Mouse (Mus musculus) neural tube, embryonic 13.5 days (tissue): Measurements from ENCODE around the gene Gm5136. TPM values are rescaled to one million over a fixed set of nuclear protein-coding genes. Genes with fewer than 3 reads are reported as not detected.
A peak's percentile ranks its signal among the peaks of the same experiment; 100 is the strongest.

Experiments
- ATAC-seq: fragments of 200-750 bp; cut with Nextera tagmentation; 2 replicates; pipeline ENCODE4 v1.8.0; 2017; ENCODE audit warnings: low read depth, mild to moderate bottlenecking, moderate TSS enrichment, moderate library complexity
- H3K27ac ChIP-seq: fragments of 300-500 bp; sonication (generic); replicated peaks from 2 replicates; pipeline ENCODE4 v1.5.1; 2015; ENCODE audit warnings: moderate library complexity, mild to moderate bottlenecking, inconsistent platforms
- H3K27me3 ChIP-seq: fragments of 300-500 bp; sonication (generic); 2 replicates; pipeline ENCODE4 v1.6.1; 2015; ENCODE audit warnings: mild to moderate bottlenecking, inconsistent platforms
- H3K36me3 ChIP-seq: fragments of 300-500 bp; sonication (generic); 2 replicates; pipeline ENCODE4 v1.6.1; 2015; ENCODE audit warnings: mild to moderate bottlenecking, inconsistent platforms
- H3K4me1 ChIP-seq: fragments of 300-500 bp; sonication (generic); replicated peaks from 2 replicates; pipeline ENCODE4 v1.6.1; 2015; ENCODE audit warnings: inconsistent platforms
- H3K4me2 ChIP-seq: fragments of 300-500 bp; sonication (generic); 2 replicates; pipeline ENCODE4 v1.6.1; 2015; ENCODE audit warnings: inconsistent platforms, mild to moderate bottlenecking, moderate library complexity
- H3K4me3 ChIP-seq: fragments of 300-500 bp; sonication (generic); 2 replicates; pipeline ENCODE4 v1.5.1; 2015; ENCODE audit warnings: mild to moderate bottlenecking, inconsistent platforms
- H3K9ac ChIP-seq: fragments of 300-500 bp; sonication (generic); 2 replicates; pipeline ENCODE4 v1.6.1; 2015; ENCODE audit warnings: moderate library complexity, mild to moderate bottlenecking, inconsistent platforms
- H3K9me3 ChIP-seq: fragments of 300-500 bp; sonication (generic); 2 replicates; pipeline ENCODE4 v1.6.1; 2016; ENCODE audit warnings: inconsistent platforms
- WGBS: fragments of 180-500 bp; shearing (Covaris S2); methylation state at CpG from one replicate; pipeline ENCODE4 v1.1.7; 2015; 5-methylcytosine and 5-hydroxymethylcytosine counted together
- polyA plus RNA-seq: library from polyadenylated mRNA; unstranded; fragments of >200 nt; fragmentation: Nextera tagmentation; extraction: Ambion mirVana; gene quantifications from 2 replicates; pipeline ENCODE4 v1.2.1, GENCODE M21; 2015

Gene Gm5136
- polyA plus RNA-seq: 0.21 and 0.22 TPM in 2 replicates

DNA sequence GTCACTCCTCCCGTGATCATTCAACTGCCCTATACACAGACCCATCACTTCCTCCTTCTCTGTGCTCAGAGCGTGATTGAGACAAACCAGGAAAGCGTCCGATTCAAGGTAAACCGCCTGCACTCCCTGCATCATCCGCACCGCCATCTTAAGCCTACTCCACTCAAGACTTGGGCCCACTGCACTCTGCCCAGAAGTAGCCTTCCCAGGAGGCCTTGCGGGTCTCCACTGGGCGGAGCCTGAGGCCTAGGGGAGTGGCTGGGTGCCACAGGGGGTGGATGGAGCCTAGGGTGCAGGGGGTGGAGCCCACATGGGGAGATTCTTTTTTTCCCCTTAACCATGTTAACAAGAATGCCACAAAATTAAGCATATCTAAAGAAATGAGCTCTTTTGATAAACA lies at the start of gene Gm5136:
Gene Gm5136 (minus strand): TSS at position 215 of the 400 bp plus-strand sequence.
- Histone ChIP-seq H3K27me3 (no peaks in the 10 kb centered on the region), H3K9ac (no peak within 1 kb of the TSS), H3K36me3 (no peaks in the 10 kb centered on the region), H3K27ac (no peak within 1 kb of the TSS), H3K4me2 (no peak within 1 kb of the TSS), H3K4me1 (peaks cover 15% of the 10 kb centered on the region), H3K4me3 (no peak within 1 kb of the TSS), H3K9me3 (no peaks in the 10 kb centered on the region)
- WGBS: 96% methylated on average over 9 of the region's 9 CpGs
- peak; percentile 40; the same call in 1 of the 2 replicates for ATAC-seq

DNA sequence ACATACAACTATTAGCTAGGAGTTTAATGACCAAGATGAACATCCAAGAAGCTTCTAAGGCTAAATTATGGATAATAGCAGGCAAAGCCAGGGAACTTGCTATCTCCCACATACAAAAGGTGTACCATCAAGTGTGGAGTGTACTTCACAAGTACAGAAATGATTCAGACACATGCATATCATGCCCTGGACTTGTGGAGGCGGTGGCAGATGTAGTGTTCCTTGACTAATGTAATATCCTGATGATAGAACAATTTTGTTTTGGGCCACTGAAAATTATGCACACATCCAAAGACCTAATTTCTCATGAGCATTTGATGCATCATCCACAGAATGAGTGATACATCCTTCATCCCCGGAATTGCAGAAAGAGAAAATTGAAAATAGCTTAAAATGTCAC lies 43.8 kb upstream of the Gm5136 start:
- no peak overlapping the region for H3K4me2 ChIP-seq
- H3K9ac ChIP-seq: no peak overlapping the region
- no peak overlapping the region for H3K4me3 ChIP-seq
- H3K27me3 ChIP-seq: no peaks in the 10 kb centered on the region
- H3K9me3 ChIP-seq: no peaks in the 10 kb centered on the region
- H3K27ac ChIP-seq: no peak overlapping the region
- 89% methylated on average over 2 of the region's 2 CpGs for WGBS
- H3K4me1 ChIP-seq: peaks cover 3% of the 10 kb centered on the region; the same call in 1 of the 2 replicates
- no peaks in the 10 kb centered on the region for H3K36me3 ChIP-seq
- no peak for ATAC-seq

DNA sequence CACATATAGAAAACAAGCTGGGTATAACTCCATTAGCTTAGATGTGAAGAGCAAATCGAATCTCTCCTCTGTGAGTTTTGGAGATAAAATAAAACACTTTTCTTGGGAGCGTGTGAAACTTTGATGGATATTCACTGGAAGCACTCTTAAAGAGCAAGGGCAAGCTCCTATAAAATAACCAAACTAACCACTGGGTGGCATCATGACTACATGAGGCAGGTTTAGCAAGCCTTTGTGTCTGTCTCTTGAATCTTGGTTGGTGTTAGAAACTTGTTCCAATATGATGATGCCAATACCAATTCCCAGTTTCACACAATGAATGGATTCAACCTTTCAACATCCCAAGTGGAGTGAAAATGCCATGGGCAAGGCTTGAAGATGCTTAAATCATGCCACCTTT lies 34.0 kb upstream of the Gm5136 start:
- WGBS: 73% methylated on average over 2 of the region's 2 CpGs
- H3K27me3 ChIP-seq: no peaks in the 10 kb centered on the region
- no peak overlapping the region for H3K27ac ChIP-seq
- H3K36me3 ChIP-seq: no peaks in the 10 kb centered on the region
- ATAC-seq: 0 out of 2 replicates have a peak, but pooled peaks have one; percentile 36
- H3K9ac ChIP-seq: no peak overlapping the region
- H3K4me2 ChIP-seq: no peak overlapping the region
- H3K4me1 ChIP-seq: 0 out of 2 replicates have a peak, but pooled peaks cover 2% of the 10 kb centered on the region
- no peak overlapping the region for H3K4me3 ChIP-seq
- no peaks in the 10 kb centered on the region for H3K9me3 ChIP-seq

DNA sequence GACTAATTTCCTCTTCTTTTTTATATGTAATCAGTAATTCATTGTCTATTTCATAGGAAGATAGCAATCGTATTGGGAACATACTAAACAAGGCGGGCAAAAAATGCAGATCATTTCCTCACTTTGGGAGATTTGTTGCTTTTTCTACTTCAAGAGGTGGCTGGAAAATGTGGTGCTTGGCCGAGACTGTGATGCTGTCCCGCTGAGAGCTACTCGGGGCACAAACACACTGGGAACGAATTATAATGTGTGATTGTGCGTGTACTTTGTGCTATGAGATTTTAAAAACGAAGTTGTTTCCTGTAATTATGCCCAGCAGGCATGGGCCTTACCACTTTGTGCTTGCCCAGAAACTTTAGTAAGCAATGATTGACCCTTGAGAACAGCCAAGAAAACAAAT lies 29.0 kb upstream of the Gm5136 start:
- Histone ChIP-seq H3K4me3 (no peak overlapping the region), H3K4me1 (peaks cover 4% of the 10 kb centered on the region; the same call in 1 of the 2 replicates), H3K27ac (no peak overlapping the region), H3K4me2 (no peak overlapping the region), H3K9ac (no peak overlapping the region), H3K36me3 (no peaks in the 10 kb centered on the region), H3K9me3 (no peaks in the 10 kb centered on the region), H3K27me3 (no peaks in the 10 kb centered on the region)
- no peak for ATAC-seq
- 63% methylated on average over 8 of the region's 8 CpGs for WGBS

DNA sequence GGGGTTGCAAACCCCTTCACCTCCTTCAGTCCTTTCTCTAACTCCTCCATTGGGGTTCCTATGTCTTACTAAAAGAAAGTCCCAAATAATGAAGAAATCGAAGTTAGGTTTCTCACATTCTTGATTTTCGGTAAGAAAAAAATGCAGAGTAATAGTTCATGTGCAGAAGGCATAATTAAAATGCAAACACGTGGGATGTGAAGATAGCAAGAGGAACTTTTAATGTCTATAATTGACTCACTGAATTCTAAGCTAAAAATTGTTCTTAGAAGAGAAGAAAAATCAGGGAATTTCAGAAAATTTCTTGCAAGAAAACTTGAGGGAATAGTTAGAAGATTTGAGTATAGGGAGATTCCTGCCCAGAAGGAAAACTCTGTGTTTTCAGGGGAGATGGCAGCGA lies 26.4 kb upstream of the Gm5136 start:
- H3K27ac ChIP-seq: no peak overlapping the region
- no peaks in the 10 kb centered on the region for H3K9me3 ChIP-seq
- no peak overlapping the region for H3K4me3 ChIP-seq
- ATAC-seq: no peak
- H3K27me3 ChIP-seq: no peaks in the 10 kb centered on the region
- no peaks in the 10 kb centered on the region for H3K36me3 ChIP-seq
- no peak overlapping the region for H3K9ac ChIP-seq
- 91% methylated on average over 4 of the region's 4 CpGs for WGBS
- H3K4me2 ChIP-seq: no peak overlapping the region
- H3K4me1 ChIP-seq: peaks cover 4% of the 10 kb centered on the region; the same call in 1 of the 2 replicates

DNA sequence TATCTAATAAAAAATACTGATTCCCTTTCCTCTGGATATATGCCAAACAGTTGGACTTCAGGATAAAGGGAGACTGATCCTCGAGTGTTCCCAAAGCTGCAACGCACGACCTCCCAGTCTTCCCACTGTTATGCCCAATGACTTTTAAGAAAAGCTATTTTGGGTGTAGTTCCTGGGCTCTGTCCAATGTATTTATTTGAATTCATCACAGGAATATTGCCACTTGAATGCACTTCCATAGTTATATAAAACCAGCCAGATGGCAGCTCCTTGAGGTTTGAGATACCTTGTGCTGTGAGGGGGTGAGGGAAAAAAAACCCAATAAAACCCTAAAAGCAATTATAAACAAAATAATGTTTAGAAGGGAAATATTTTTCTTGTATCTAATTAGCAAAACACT lies 24.9 kb upstream of the Gm5136 start:
- no peaks in the 10 kb centered on the region for H3K36me3 ChIP-seq
- WGBS: 82% methylated on average over 3 of the region's 3 CpGs
- no peak overlapping the region for H3K4me2 ChIP-seq
- H3K4me1 ChIP-seq: peaks cover 4% of the 10 kb centered on the region; the same call in 1 of the 2 replicates
- ATAC-seq: no peak
- H3K4me3 ChIP-seq: no peak overlapping the region
- no peak overlapping the region for H3K27ac ChIP-seq
- H3K9ac ChIP-seq: no peak overlapping the region
- H3K9me3 ChIP-seq: no peaks in the 10 kb centered on the region
- no peaks in the 10 kb centered on the region for H3K27me3 ChIP-seq

DNA sequence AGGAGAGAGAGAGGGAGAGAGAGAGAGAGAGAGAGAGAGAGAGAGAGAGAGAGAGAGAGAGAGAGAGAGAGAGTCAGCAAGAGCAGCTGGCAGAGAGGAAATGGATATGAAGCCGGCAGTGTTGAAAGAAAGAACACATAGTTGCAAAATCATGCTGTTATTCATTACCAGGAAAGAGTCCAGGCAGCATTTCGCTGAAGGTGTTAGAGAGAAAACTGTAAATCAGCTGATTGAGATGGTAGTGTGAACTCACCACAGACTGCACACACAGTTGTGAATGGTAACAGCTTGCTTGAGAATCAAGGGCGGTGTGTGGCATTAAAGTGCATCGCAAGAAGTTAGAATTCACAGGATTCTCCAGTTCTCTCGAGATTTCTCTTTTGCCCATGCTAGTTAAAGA lies 10.6 kb upstream of the Gm5136 start:
- no peak overlapping the region for H3K27ac ChIP-seq
- no peak overlapping the region for H3K9ac ChIP-seq
- ATAC-seq: no peak
- H3K9me3 ChIP-seq: no peaks in the 10 kb centered on the region
- H3K27me3 ChIP-seq: no peaks in the 10 kb centered on the region
- H3K4me3 ChIP-seq: no peak overlapping the region
- H3K36me3 ChIP-seq: no peaks in the 10 kb centered on the region
- H3K4me1 ChIP-seq: peaks cover 6% of the 10 kb centered on the region
- 60% methylated on average over 5 of the region's 5 CpGs for WGBS
- no peak overlapping the region for H3K4me2 ChIP-seq

DNA sequence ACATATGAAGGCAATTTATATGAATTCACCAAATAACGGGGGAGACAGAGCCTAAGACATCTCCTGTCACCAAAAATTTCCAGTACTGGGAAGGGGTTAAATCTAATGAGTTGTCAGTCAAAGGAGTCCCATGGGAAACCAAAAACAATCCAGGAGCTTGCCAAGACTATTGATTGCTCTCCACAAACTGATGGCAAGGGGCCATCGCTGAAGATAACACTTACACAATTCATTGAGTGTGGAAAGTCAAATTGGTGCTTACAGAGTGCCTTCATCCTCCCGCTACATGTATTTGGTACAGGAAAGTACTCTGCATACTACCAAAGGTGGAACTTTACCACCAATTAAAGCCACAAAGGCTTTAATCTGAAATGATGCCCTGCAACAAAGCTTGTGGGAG lies 5.7 kb upstream of the Gm5136 start:
- no peaks in the 10 kb centered on the region for H3K9me3 ChIP-seq
- 92% methylated on average over 3 of the region's 3 CpGs for WGBS
- no peaks in the 10 kb centered on the region for H3K36me3 ChIP-seq
- H3K4me1 ChIP-seq: peaks cover 16% of the 10 kb centered on the region
- H3K9ac ChIP-seq: no peak overlapping the region
- no peak overlapping the region for H3K4me3 ChIP-seq
- no peaks in the 10 kb centered on the region for H3K27me3 ChIP-seq
- H3K27ac ChIP-seq: no peak overlapping the region
- no peak overlapping the region for H3K4me2 ChIP-seq
- ATAC-seq: no peak

DNA sequence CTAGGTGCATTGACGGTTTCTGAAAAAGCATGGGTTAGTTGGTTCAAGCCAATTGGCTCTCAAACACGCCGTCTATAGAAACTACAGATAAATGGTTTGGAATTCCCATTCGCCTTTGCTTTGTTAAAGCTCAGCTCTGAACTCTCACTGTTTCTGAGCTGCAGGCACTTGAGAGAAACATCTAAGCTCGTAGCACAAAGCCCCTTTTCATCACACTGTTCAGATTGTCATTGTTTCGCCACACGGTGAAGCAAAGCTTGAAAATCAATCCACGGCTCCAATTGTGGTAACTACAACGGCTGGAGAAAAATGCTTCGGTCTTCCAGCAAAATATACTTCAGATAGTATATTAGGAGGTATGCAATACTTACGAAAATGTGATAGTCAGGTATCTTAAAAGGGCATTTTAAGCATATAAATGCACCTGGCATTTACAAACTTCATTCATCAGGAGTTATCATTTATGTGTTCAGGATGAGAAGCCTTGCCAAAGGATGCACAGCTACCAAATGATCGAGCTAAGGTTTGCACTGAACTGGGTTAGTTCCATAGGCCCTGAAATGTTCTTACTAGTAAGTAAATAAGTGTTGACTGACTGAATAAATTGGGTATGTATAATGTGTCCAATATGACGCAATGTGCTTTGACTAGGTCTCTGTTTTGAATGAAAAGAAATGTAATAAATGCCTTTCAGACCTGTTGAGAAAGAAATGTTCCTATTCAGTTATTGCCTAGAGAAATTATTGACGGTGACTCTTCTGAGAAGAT lies 1.6 kb upstream of the Gm5136 start:
- no peak for ATAC-seq
- H3K4me3 ChIP-seq: no peak overlapping the region
- H3K9ac ChIP-seq: no peak overlapping the region
- 20% methylated on average over 14 of the region's 14 CpGs for WGBS
- no peaks in the 10 kb centered on the region for H3K36me3 ChIP-seq
- peak overlapping the region; percentile 55 for H3K27ac ChIP-seq
- peaks cover 14% of the 10 kb centered on the region for H3K4me1 ChIP-seq
- no peaks in the 10 kb centered on the region for H3K9me3 ChIP-seq
- peak overlapping the region; percentile 26 for H3K4me2 ChIP-seq
- H3K27me3 ChIP-seq: no peaks in the 10 kb centered on the region

DNA sequence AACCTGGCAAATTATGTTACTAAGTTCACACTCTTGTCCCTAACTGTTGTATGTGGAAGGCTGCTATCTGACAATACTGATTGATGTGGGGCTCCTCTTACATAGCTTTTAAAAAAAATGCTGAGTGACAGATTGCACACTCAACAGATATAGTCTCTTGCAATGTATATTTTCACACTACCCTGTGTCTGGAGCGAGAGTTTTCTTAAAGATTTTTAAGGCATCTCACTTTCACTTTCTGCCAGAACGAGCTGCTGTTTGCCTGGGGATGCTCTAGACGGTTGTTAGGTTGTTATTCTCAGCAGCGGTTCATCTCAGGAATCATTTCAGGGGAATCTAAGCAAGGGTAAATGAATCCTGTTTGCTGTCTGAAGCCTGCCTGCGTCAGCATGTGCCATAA lies 2.9 kb downstream of the Gm5136 start:
- Histone ChIP-seq H3K4me1 (peaks cover 13% of the 10 kb centered on the region), H3K4me2 (no peak overlapping the region), H3K9ac (no peak overlapping the region), H3K9me3 (no peaks in the 10 kb centered on the region), H3K4me3 (no peak overlapping the region), H3K36me3 (no peaks in the 10 kb centered on the region), H3K27ac (0 out of 2 replicates have a peak overlapping the region, but pooled peaks have one; percentile 13), H3K27me3 (no peaks in the 10 kb centered on the region)
- 61% methylated on average over 5 of the region's 5 CpGs for WGBS
- ATAC-seq: no peak

DNA sequence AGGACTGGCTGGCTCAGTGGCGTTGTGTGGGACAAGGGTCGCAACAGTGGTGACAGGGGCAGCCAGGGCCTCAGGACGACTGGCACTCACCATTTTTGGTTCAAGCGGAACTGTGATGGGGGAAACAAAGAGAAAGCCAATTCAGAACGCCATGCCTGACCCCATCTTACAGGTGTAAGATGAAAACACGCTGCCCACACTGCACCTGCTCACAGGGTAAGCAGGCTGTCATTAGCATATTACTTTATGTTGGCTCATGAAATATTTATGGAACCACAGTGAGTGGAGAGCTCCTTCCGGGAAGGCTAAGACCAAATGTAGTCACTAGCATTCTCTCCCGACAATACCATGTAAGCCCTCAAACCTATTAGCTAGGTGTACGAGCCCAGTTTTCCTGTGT lies 9.0 kb downstream of the Gm5136 start:
- Histone ChIP-seq H3K9ac (no peak overlapping the region), H3K27ac (peak overlapping the region; percentile 52; the same call in 1 of the 2 replicates), H3K4me1 (no peaks in the 10 kb centered on the region), H3K36me3 (no peaks in the 10 kb centered on the region), H3K9me3 (no peaks in the 10 kb centered on the region), H3K4me3 (no peak overlapping the region), H3K4me2 (no peak overlapping the region), H3K27me3 (no peaks in the 10 kb centered on the region)
- ATAC-seq: no peak
- WGBS: 51% methylated on average over 9 of the region's 9 CpGs

DNA sequence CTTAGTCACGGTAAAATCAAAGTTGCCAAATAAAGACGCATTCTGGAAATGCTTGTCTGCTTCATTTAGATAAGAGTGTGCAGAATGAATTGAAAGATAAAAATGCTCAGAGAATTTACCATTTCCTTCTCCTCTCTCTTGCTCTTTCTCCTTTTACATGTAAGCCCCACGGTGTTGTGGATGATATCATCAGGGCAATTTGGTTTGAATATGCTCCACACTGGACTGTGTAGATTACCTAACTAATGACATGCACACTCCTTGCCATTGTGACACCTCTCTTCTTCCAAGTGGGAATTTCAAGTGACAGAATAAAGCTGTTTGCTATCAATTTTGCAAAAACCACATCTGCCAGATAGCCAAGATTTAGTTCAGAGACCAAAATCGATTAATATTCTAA lies 13.3 kb downstream of the Gm5136 start:
- Histone ChIP-seq H3K4me1 (no peaks in the 10 kb centered on the region), H3K36me3 (no peaks in the 10 kb centered on the region), H3K9me3 (no peaks in the 10 kb centered on the region), H3K27me3 (no peaks in the 10 kb centered on the region), H3K27ac (no peak overlapping the region), H3K4me2 (no peak overlapping the region), H3K4me3 (no peak overlapping the region), H3K9ac (no peak overlapping the region)
- no peak for ATAC-seq
- WGBS: 81% methylated on average over 4 of the region's 4 CpGs
